Comparison of ENCODE assay signal across 8 mouse cellular contexts in genomic region chr8:122917531-122918392, GRCm38 (mm10).
DNase-seq lines count a peak whose midpoint lies in the region; ATAC-seq and TF ChIP-seq lines count a peak whose summit lies in the region.

No protein-coding gene starts in this region.

- 71% methylated on average over 11 of the region's 11 CpGs for WGBS in forebrain, embryonic 11.5 days
- WGBS in midbrain, embryonic 11.5 days = 73% methylated on average over 11 of the region's 11 CpGs

- H3K36me3 ChIP-seq in forebrain, embryonic 11.5 days (ENCODE audit: control insufficient read depth, insufficient read depth, low read length) = no peaks in the 10 kb centered on the region; the same call in 1 of the 2 replicates
- H3K36me3 ChIP-seq in midbrain, embryonic 11.5 days (ENCODE audit: control insufficient read depth, insufficient read depth, low read length) = no peaks in the 10 kb centered on the region

- H3K9me3 ChIP-seq in forebrain, embryonic 11.5 days (ENCODE audit: control insufficient read depth, low read length) = no peaks in the 10 kb centered on the region
- H3K9me3 ChIP-seq in midbrain, embryonic 11.5 days (ENCODE audit: control insufficient read depth, low read length) = no peaks in the 10 kb centered on the region

- no peak for TF ChIP-seq CTCF in layer of hippocampus, adult 2 months (conservative IDR thresholded peaks at IDR 0.05)

- peak overlapping the region; percentile 82 for H3K27ac ChIP-seq in layer of hippocampus, adult 2 months
- no peak overlapping the region for H3K27ac ChIP-seq in forebrain, embryonic 11.5 days (ENCODE audit: low read depth, low read length)
- H3K27ac ChIP-seq in midbrain, embryonic 11.5 days (ENCODE audit: low read depth, low read length) = no peak overlapping the region

- H3K27me3 ChIP-seq in forebrain, embryonic 11.5 days (ENCODE audit: control insufficient read depth, insufficient read depth, low read length) = no peaks in the 10 kb centered on the region
- no peaks in the 10 kb centered on the region for H3K27me3 ChIP-seq in midbrain, embryonic 11.5 days (ENCODE audit: control insufficient read depth, insufficient read depth, low read length)

- H3K4me3 ChIP-seq in layer of hippocampus, adult 2 months = no peak overlapping the region
- H3K4me3 ChIP-seq in forebrain, embryonic 11.5 days (ENCODE audit: low read depth, low read length) = no peak overlapping the region
- no peak overlapping the region for H3K4me3 ChIP-seq in midbrain, embryonic 11.5 days (ENCODE audit: low read depth, low read length)

- H3K4me1 ChIP-seq in forebrain, embryonic 11.5 days (replicated peaks; ENCODE audit: control insufficient read depth, insufficient read depth, low read length) = no peaks in the 10 kb centered on the region
- H3K4me1 ChIP-seq in midbrain, embryonic 11.5 days (ENCODE audit: control insufficient read depth, insufficient read depth, low read length) = peaks cover 6% of the 10 kb centered on the region; the same call in 1 of the 2 replicates

- H3K4me2 ChIP-seq in forebrain, embryonic 11.5 days (ENCODE audit: low read depth, low read length, severe bottlenecking) = no peak overlapping the region
- H3K4me2 ChIP-seq in midbrain, embryonic 11.5 days = no peak overlapping the region

- no peak for DNase-seq in layer of hippocampus, adult 2 months (ENCODE audit: low spot score in 2 of 2)
- no peak for DNase-seq in layer of hippocampus, adult 11-12 months (ENCODE audit: low spot score)
- DNase-seq in gastrocnemius, postnatal 25 days = peak; percentile 40
- DNase-seq in kidney, postnatal 4 days = peak; percentile 52 to 67
- no peak for DNase-seq in forebrain, embryonic 11.5 days (ENCODE audit: low spot score)
- DNase-seq in midbrain, embryonic 11.5 days (ENCODE audit: low spot score, missing footprints) = no peak

- no peak overlapping the region for H3K9ac ChIP-seq in forebrain, embryonic 11.5 days (ENCODE audit: low read length)
- no peak overlapping the region for H3K9ac ChIP-seq in midbrain, embryonic 11.5 days (ENCODE audit: low read length)

- peak; percentile 47 for ATAC-seq in activated CD4-positive, CD25-positive, alpha-beta regulatory T cell, adult 4 months
- peak; percentile 13; the same call in 1 of the 2 replicates for ATAC-seq in neutrophil, adult 5-6 weeks (ENCODE audit: extremely low read depth, insufficient number of reproducible peaks, low FRiP score, poor library complexity, severe bottlenecking)
- ATAC-seq in forebrain, embryonic 11.5 days (replicated peaks; ENCODE audit: low FRiP score) = no peak
- ATAC-seq in midbrain, embryonic 11.5 days (ENCODE audit: low FRiP score) = no peak

Comparison
In these comparisons a context has a peak if more than half of its experiments do, and no peak if none do; other contexts are left out.
1. DNase-seq: peak in gastrocnemius, postnatal 25 days (single experiment) and kidney, postnatal 4 days (2 of 2); none in layer of hippocampus, adult 2 months (0 of 2), layer of hippocampus, adult 11-12 months (single experiment), forebrain, embryonic 11.5 days (single experiment) and midbrain, embryonic 11.5 days (single experiment).
2. ATAC-seq: peak in activated CD4-positive, CD25-positive, alpha-beta regulatory T cell, adult 4 months (single experiment) and neutrophil, adult 5-6 weeks (single experiment); none in forebrain, embryonic 11.5 days (single experiment) and midbrain, embryonic 11.5 days (single experiment).